Mouse (Mus musculus) liver, postnatal 0 days (tissue): ENCODE results near the gene Plcb3.

Source experiments
- CTCF ChIP-seq: sonication (generic); IDR thresholded peaks from 2 replicates; pipeline ENCODE4 v1.5.1; 2016; ENCODE audit warnings: antibody characterized with exemption, low read depth
- EP300 ChIP-seq: IDR thresholded peaks from 2 replicates; pipeline ENCODE4 v1.6.1; 2016; ENCODE audit warnings: antibody characterized with exemption, low read depth, mild to moderate bottlenecking

DNA sequence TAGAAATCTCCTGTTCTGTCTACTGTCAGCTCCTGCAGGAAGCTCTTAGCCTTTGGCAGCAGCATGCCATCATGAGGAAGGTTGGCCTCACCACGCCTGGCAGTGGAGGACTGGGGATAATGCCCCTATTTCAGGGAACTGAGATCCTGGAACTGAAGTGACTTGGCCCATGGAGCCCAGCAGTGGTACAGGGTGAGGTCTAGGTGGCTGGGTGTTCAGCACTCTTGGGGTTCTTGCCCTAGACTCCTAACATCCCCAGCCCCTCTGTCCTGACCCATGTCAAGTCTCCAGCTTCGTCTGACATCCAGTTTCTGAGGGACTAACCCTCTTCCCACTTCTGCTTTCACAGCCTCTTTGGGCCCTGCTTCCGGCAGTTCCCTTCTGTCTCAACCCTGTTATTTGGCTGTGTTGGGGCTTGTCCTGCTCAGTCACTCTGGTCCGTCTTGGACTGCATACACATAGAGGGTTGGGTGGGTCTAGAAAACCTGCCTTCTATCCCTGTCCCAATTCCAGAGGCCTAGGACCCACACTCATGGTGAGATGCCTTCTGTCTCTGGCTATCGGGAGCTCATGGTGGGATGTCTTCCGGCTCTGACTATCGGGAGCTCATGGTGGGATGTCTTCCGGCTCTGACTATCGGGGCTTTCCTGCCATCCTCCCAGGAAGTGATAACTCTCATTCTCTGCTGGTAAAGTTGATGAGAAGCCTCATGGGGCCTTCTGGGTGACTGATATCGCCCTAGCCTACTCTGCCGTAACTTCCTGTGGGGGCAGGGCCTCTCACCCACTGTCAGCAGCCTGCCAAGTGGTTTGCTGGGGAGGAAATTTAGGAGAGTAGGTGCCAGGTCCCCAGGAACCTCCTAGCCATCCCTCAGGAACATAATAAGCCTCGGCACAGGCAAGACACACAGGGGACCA, 41.5 kb upstream of the Plcb3 start:
- TF ChIP-seq EP300 (peak; percentile 89), CTCF (no peak)
